Mouse (Mus musculus) neural tube, postnatal 0 days (tissue): ENCODE results near the gene Prkg2. TPM values are rescaled to one million over a fixed set of nuclear protein-coding genes. Genes with fewer than 3 reads are reported as not detected.

Experiments
- polyA plus RNA-seq: library from polyadenylated mRNA; unstranded; fragments of >200 nt; fragmentation: Nextera tagmentation; extraction: Ambion mirVana; gene quantifications from 2 replicates; pipeline ENCODE4 v1.2.1, GENCODE M21; 2015

Prkg2 gene
- 2.8 and 3.1 TPM in 2 replicates for polyA plus RNA-seq

DNA sequence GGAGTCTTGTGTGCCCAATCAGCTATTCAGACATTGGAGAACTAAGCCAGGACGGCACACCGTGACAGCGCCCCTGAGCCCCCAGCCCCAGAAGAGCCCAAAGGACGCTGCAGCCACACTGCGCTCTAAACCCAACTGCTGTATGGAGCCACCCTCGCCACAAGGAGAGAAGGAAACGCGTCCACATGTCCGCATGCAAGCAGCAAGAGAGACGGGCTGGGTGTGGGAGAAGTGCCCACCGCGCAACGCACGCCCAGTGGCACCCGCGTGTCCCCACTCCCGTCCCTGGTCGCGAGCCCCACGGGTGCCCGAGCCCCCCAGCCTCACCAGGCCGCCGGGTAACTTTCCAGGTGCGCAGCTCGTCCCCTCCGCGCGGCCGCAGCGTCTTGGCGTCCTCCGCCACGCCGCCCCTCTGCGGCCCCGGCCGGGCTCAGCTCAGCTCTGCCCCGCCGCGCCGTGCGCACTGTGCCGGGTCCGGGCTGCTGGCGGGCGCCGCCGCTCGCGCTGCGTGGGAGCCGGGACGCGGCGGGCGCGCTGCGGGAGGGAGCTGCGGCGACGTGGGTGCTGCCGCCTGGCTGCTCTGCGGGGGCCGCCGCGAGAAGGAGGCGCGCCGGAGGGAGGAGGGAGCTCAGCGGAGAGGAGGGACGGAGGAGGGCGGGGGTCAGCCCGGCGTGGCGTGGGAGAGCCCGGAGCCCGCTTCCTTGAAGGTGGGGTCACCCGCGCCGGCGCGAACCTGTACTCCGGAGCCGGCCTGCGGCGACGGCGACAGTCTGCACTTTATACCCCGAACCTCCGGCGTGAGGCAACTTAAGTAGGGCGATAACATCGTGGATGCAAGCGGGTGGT, at the start of gene Prkg2:
TSS of gene Prkg2 (minus strand) at position 756 of the 846 bp plus-strand sequence.

Other genes starting within 250 kb of the Prkg2 start
- gene Bmp3, start 182.9 kb downstream of the Prkg2 start, polyA plus RNA-seq, result 2.1 and 2.2 TPM in 2 replicates